Mouse (Mus musculus) WW6 (cell line): ENCODE results near the gene Fam24a.

Experiments
- DNase-seq: peaks from one replicate; pipeline ENCODE4 v3.0.0-alpha.2; 2013; ENCODE audit warnings: low read depth, low spot score

The Fam24a gene

DNA sequence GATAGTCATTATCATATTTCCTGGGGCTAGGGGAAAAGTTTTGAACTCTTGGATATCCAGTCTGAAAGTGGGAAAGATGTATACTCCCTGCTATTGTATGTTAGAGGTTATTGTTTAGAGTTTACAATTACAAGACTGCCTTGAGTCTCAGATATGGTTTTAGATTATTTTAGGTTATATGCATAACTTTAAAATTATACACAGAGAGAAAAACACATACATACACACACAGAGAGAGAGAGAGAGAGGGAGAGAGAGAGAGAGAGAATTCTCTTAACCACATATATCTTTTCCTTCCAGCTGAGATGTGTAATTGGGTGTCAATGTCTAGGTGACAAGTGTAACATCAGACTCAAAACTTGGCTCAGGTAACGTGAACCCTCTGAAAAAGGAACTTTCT lies at the start of gene Fam24a:
Fam24a (plus strand) TSS at position 301 of the 400 bp plus-strand sequence.
- DNase-seq: no peak

DNA sequence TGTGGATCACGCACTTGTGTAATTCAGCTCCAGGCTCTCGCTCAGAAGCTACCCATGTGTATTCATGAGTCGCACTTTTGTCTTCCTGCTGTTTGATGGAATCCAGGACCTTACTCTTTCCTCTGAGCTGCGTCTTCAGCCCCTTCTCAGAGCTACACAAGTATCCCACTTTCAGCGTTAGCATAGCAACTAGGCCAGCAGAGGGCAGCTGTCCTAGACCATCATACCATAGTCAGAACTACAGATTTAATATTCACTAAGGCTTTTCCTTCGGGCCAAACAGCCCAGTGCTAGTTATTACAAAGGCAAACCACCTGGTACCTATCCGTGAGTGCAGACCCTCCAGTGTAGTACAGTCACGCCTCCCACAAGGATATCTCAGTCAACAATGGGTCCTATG lies 36.5 kb upstream of the Fam24a start:
- DNase-seq: no peak

DNA sequence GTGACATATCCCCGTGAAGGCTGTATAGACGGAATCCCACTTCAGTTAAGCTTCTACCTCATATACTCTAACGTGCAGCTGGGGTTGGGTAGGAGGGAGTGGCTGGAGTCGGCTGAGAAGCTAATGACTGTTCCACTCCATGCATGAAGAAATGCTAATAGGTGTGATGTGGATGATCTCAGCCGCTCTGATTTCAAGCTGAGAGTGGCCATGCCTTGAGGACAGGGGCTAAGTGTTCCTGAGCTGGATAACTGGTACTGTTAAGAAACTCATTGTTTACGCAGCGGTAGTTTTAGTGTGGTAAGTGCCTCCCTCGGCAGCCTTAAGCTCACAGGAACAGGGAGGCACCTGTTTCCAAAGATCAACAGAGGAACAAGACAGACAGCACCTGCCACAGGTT lies 30.3 kb upstream of the Fam24a start:
- no peak for DNase-seq

DNA sequence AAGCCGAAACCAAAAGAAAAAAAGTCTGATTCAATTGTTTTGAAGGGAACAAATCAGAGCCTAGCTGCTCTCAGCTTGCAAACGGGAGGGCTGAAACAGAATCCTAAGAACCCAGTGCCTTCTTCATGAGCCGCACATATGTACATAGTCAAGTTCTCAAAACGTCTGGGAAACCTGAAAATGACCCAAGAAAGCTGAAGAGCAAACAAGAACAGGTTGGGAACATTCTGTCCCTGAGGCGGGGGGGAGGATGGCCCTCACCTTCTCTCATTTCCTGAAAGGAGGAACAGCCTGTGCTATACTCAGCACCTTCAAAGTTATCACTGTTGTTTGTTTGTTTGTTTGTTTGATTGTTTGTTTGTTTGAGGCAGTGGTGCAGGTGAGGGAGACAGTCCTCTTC lies 26.9 kb upstream of the Fam24a start:
- DNase-seq: no peak

DNA sequence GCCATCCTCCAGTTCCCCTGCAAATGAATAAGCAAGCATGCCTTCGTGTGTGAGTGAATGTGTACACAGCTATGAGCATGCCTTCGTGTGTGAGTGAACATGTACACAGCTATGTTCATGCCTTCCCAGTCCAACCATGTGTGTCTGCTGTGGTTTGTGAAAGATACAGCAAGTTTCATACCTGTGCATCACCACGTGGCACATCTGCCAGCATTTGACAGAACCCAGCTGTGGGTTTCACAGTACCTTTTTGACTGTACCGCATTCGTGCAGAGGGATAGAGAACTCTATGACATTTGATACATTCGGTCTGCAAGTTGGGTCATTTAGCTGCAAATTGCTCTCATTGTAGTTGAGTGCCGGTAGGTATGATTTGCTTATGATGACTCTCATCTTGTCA lies 19.2 kb upstream of the Fam24a start:
- no peak for DNase-seq

DNA sequence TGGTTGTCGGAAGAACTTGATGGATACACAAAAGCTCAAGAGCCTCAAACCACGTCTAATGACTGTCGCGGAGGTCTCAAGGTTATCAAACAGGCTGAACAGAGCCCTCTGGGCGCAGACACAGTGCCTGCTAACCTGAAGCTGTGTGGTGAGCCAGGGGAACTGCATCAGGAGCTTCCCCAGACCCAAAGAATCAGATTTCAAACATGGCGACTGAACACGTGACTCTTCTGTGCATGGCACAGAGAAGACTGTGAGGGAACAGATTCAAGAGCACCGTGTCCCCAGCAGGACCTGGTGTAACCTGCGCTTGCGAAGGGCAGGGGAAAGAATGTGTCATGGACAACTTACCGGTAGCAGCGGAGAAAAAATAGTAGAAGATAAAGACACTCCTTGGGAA lies 16.1 kb upstream of the Fam24a start:
- DNase-seq: peak; percentile 24

DNA sequence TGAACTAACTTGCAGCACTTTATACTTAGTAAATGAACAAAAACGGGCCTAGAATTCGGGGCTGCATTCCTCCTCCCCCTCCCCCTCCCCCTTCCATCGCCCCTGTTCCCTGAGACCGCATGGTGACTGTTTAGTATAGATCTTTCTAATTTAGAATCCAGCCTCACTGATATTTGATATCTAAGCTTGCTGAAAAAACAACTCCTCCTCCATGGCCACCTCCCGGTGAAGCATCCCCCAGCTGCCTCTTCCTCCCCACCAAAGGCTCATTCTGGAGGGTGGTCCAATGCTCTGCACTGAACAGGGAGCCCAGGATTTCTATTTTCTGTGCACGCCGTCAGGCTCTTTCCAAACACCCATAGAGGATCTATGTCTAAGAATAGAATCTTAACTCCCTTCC lies 15.3 kb upstream of the Fam24a start:
- no peak for DNase-seq

DNA sequence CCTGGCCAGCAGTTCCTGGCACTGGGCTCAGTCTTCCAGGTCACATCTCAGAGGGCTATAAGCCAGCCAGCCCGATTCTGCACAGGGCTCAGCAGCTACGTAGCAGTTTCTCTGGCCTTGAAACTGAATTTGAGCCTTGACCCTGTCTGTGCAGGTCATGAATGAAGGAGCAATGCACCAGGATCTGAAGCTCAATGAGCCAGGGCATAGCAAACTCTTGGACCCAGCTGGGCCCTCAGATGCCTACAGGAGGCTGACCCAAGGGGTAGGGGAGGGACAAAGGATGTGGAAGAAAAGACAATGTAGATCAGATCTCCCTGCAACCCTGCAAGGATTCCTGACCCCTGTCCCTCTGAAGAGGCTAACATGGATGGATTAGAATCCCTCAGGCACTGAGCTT lies 11.5 kb upstream of the Fam24a start, which contains the start of gene Cuzd1:
Cuzd1 (minus strand) TSS at position 101 of the 400 bp plus-strand sequence.
- no peak for DNase-seq

DNA sequence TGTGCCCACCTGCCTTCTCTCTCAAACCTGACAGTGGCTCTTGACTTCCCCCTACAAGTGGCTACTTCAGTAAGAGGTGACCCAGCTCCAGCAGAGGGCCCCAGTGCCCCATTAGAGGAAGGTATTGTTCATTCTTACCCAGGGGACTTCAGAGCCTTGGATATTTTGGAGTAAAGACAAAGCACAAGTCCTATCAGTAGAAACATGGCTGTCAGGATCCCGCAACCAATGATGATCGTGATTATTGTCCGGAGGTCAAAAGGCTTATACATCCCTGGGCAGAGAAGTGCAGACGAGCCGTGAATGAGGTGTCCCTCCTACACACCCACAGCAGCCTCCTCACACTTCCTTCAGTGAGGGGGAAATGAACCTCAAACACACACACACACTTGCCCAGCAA lies 6.6 kb upstream of the Fam24a start:
- DNase-seq: no peak

DNA sequence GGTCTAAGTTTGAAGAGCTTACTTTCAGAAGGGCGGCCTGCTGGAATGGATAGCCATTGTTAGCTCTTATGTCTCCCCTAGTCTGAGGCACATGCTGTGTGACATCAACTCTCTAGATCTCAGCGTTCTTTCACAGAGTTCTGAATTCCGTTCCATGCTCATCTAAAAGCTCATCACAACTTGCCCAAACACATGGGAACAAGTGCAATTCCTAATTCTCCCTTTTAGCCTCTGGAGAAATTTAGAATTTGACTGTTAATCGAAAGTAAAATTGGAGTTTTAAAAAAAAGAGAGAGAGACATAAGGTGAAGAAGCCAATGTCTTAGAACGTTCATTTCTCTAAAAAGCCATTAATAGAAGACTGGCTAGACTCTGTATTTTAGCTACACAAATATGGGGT lies 4.2 kb upstream of the Fam24a start, which contains the start of gene Fam24b:
Fam24b (minus strand) TSS at position 101 of the 400 bp plus-strand sequence.
- no peak for DNase-seq

DNA sequence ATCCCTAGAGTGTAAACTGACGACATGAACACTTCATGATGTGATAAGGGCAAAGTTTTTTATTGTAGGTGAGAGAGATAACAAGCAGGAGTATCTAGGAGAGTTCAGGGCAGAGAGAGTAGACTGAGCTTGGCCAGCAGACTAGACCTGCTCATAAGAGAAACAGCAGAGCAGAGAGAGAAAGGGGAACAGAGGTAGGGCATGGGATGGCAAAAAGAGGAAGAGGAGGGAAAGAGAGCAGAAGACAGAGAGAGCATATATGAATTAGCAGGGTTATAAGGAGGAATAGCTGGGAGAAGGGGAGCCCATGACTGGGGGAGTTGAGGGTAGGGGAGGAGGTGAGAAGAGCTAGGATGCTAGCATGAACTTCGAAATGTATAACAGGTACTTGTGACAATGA lies 2.0 kb upstream of the Fam24a start:
- DNase-seq: no peak

DNA sequence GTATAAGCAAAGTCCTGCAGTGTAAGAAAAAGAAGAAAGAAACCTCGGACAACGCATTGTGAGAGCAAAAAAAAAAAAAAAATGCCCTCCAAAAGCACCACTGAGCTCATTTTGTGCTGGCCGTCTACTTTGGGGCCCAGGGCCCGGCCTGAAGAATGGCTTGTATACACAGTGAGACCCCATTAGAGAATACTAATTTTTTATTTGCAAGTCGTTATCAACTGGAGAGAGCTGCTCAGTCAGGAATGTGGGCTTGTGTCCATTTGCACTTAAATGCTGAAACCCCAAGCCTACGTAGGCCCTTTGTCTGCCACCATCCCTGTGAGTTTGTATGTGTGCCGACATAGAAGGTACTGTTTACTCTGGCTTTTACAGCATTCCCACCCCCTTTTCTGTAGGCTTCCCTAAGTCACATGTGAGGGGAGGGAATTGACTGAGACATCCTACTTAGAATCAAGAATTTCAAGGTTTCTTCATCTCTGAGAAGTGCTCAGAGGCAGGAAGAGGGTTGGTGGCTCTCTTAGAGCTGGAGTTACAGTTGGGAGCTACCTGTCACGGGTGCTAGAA lies 3.9 kb downstream of the Fam24a start:
- DNase-seq: no peak

DNA sequence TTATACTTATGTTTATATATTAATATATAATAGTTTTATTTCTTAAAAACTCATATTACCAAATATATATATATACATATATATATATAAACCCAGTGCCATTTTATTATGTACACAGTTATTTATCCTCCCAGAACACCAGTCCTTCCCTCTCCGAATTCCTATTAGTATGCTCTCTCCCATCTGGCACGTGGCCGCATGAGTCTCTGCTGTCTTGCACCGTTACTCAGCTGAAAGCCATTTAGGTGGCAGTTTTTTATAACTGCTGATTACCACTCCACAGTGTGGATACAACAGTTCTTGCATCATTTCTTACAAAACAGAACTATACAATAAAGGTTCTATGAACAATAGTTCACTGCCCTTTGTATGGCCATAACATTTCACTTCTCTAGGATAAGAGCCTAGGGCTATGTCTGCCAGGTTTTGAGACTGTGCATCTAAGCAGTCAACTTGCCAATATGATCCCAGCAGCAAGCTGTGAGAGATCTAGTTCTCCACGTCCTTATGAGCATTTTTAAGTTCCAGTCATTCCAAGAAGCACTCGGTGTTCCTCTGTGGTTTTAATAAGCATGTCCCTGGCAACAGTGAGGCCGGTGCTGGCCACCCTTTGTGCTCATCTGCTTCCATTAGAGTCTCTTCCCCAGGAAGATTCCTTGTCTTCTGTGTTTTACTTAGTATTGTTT lies 12.3 kb downstream of the Fam24a start:
- DNase-seq: no peak

DNA sequence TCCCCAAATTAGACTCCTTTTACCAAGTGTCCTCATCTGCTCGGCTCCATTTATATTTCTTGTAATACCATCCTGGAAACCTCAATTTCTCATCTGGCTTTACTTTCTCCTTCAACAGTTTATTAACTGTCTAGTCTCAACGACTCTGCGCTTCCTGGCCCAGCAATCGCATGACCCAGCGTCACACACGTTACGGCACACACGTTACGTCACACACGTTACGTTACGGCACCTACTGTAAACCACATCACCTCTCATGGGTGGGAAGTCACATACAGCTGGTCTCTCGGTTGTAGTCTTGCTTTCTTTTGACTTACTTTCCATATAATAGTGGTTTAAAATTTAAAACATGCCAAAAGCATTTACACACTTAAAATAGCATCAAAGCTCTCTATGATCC lies 22.4 kb downstream of the Fam24a start:
- no peak for DNase-seq

DNA sequence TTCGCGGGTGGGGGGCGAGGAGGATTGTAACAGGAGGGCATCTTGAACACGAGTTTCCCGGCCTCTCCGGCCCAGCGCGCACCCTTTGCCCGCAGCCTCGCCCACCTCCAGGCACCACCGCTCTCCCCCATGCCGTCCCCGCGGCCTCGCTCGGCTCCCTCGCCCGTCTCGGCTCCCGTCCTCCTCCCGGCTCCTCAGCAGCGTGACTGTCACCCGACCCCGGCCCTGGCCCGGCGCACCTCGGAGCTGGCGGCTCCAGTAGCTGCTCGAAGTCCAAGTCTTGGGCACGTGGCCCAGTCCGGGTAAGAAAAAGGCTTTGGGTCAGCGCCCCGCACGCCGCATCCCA lies 28.6 kb downstream of the Fam24a start:
- DNase-seq: no peak

DNA sequence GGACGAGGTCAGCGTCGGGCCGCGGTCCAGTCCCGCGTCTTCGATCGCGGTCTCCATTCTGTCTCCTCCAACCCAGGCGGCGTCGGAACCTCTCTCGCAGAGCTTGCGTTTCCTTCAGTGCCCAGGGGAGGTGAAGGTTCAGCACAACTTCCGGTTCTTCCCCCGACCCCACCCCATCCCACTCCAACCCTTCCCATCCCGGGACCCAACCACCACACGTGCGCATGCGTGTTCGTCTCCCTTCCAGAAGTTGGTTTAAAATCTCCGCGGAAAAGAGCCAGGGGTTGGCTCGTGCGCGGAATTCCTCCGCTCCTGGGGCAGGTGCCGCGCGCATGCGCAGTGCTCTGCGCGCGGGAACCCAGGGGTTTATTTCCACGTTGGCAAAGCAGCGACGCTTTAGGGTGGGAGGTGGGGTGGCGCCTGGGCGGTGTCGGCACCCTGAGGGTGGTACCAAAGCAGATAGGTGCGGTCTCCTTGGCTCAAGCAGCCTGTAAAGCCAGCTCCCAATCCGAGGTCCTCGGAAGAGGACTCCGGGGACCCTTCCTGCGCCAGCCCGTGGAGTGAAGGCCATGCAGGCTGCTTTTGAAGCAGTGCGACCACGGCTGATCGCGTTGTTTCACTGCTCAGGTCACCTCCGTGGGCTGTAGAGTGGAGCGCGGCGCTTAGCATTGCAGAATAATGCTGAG lies 29.1 kb downstream of the Fam24a start, which contains the start of gene 2310057M21Rik:
2310057M21Rik (minus strand) TSS at position 145 of the 686 bp plus-strand sequence.
- DNase-seq: peak; percentile 96

DNA sequence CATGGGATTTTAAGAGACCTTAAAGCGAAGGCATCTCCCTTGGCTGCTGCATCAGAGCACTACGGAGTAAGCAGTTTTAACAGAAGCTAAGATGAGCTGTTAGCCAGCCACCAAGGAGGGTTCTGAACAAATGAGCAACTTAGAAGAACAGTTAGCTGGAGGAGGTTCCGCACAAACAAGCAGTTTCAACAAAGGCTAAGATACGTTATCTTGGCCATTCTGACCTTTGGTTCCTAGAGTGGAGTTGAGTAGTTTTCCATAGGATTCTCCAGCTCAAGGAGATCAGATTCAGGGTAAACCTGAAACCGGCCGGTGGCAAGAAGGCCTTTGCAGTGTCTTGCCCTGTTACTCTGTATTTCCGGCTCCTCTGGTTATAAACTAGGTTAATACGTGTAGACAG lies 30.5 kb downstream of the Fam24a start:
- no peak for DNase-seq

DNA sequence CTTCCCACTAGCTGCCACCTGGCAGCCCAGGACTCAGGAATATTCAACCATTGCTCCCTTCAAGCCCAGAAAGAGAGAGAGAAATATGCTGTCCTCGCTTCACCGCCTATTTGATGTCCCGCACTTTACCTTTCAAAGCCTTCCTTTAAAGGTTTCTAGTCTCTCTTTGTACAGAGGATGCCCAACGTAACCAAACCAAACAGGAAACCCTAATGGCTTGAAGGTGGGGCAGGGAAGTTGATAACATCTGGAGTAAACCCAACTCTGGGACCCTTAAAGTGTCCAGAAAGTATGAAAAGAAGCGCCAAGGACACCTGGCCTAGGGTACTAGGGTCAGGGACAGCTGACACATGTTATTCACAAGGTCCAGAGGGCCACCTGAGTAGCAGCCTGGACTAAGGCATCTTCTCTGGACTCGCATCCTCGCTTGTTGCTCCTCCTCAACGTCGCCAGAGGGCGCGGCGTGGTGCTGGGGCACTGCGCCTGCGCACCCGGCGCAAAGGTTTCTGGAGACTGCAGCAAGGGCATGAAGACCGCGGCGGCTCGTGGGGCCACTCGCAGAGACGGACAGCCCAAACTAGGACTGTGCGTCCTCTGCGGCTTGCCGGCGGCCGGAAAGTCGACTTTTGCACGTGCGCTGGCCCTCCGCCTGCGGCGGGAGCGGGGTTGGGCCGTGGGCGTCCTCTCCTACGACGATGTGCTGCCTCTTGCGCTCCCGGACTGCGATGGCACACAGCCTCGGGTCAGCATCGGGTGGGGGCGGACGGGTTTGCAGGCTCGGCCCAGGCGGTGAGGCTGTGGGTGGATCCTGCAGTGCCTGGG lies 37.2 kb downstream of the Fam24a start, which contains the start of gene Pstk:
Pstk (plus strand) TSS at position 494 of the 822 bp plus-strand sequence.
- peak; percentile 81 for DNase-seq

DNA sequence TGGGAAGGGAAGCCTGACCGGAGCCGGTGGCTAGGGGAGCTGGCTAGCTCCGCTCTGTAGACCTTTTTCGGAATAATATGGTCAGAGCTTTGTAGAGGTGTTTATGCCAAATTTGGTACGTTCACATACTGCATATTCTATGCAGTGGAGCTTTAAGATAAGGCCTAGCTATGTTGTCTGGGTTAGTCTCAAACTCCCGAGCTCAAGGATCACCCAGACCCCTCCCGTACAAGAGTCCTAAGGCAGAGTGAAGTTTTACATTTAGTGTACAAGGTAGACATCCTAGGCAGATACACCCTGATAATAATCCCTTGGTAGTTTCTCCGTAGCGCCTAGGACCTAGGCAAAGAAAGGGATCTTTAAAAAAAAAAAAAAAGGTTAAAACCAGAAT lies 37.8 kb downstream of the Fam24a start:
- DNase-seq: no peak

DNA sequence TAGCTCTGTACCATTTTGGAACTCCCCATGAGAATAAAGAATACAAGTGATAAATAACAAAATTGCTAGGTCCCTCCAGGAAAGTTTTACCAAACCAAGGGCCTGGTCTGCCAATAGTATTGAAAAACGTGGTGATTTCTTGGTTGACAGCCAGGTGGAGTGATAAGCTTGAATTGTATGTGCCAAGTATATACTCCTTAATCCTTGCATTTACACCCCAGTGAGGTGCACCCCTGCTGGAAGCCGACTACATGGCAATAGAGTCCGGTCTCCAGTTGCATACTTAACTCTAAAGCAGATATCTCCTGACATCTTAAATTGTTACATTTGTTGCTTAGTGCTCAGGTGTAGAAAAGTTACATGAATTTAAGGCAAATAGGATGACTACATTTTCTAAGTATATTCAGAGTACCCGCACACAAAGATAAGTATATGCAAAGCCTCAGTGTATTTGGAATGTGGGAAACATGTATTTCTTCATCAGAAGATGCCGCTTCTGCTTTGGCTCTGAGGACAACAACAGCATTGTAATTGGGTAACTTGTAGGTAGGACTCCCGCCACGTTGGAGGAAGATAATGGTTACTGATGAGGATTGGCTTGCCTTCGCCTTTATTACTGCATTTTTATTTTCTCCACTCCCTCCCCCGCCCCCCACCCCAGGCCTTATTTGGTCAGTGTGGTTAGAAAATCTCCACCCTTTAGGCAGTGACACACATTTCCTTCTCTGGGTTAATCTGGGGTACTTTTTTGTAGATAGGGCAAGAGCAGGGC lies 38.4 kb downstream of the Fam24a start:
- no peak for DNase-seq
